ENCODE assay signal across 22 mouse cellular contexts in the genomic region with DNA sequence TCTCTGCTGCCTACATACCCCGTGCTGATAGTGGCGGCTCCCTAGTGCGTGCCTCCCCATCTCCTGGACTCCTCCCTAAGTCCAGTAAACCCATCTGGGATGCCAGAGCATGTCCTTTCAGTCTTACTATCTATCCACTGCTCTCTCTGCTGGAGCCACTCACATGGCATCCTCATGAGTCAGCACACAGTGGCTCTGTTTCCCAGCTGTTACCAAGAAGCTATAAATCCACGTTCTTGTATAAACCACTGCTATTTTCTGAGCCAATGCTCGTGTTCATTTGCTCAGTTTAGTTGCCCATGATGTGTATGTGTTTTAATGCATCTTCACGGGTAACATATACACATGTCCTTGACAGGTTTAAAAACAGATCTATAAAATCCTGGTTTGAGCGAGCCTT. TPM values are rescaled to one million over a fixed set of nuclear protein-coding genes. Genes with fewer than 3 reads are reported as not detected.
DNase-seq lines count a peak whose midpoint lies in the region; ATAC-seq and TF ChIP-seq lines count a peak whose summit lies in the region.
"Had no signal": no experiment of that assay in that cellular context is flagged by ENCODE, and none has a peak within 500 bp of the region (broad histone marks: within the 10 kb centered on the region; RNA-seq: fewer than 3 reads in every experiment).

No protein-coding gene starts in this region.

- H3K27me3 ChIP-seq in intestine, embryonic 15.5 days (replicated peaks), result no peaks in the 10 kb centered on the region
- H3K27me3 ChIP-seq in intestine, postnatal 0 days (replicated peaks; ENCODE audit: control insufficient read depth, insufficient read depth, low read length), result no peaks in the 10 kb centered on the region
- H3K27me3 ChIP-seq: forebrain, embryonic 13.5 days; liver, embryonic 13.5 days; neural tube, embryonic 15.5 days had no signal

- H3K9me3 ChIP-seq in intestine, embryonic 15.5 days, result no peaks in the 10 kb centered on the region
- no peaks in the 10 kb centered on the region for H3K9me3 ChIP-seq in intestine, postnatal 0 days (ENCODE audit: control insufficient read depth)
- H3K9me3 ChIP-seq: forebrain, embryonic 13.5 days; liver, embryonic 13.5 days; neural tube, embryonic 15.5 days had no signal

- peak; percentile 51; the same call in 1 of the 2 replicates for ATAC-seq in intestine, embryonic 15.5 days
- no peak for ATAC-seq in intestine, postnatal 0 days
- ATAC-seq: forebrain, embryonic 13.5 days; inflammation-experienced regulatory T-cells, adult 6 months had no signal

- no peak overlapping the region for H3K4me2 ChIP-seq in intestine, embryonic 15.5 days (replicated peaks)
- no peak overlapping the region for H3K4me2 ChIP-seq in intestine, postnatal 0 days (replicated peaks; ENCODE audit: low read depth)
- H3K4me2 ChIP-seq: forebrain, embryonic 13.5 days; hindbrain, embryonic 14.5 days; liver, embryonic 13.5 days; midbrain, embryonic 11.5 days; neural tube, embryonic 15.5 days had no signal

- DNase-seq in right cerebral cortex, adult 18-20 months, result peak; percentile 28
- DNase-seq in right cerebral cortex, postnatal 36 days (ENCODE audit: low spot score in 2 of 2), result no peak
- DNase-seq in brain, adult 2 months (ENCODE audit: low read depth, low spot score), result peak; percentile 67
- peak; percentile 18 for DNase-seq in yolk sac, embryonic 10.5 days (ENCODE audit: low spot score)
- no peak for DNase-seq in spleen, adult 18-20 months
- DNase-seq in heart, adult 8-10 months (ENCODE audit: low spot score), result no peak
- DNase-seq: adrenal gland, postnatal 14 days; cerebellum, adult 8-10 months; gastrocnemius, postnatal 36 days; heart, adult 2 months; heart, postnatal 4 days; kidney, adult 9 months; kidney, postnatal 4 days; liver, embryonic 13.5 days; lung, postnatal 10 days had no signal

- no peak for TF ChIP-seq CTCF in intestine, postnatal 0 days (IDR thresholded peaks at IDR 0.05; ENCODE audit: low read depth)

- H3K9ac ChIP-seq in intestine, embryonic 15.5 days, result no peak overlapping the region
- H3K9ac ChIP-seq in intestine, postnatal 0 days (ENCODE audit: low read depth, low read length), result no peak overlapping the region
- H3K9ac ChIP-seq: forebrain, embryonic 13.5 days; hindbrain, embryonic 14.5 days; liver, embryonic 13.5 days; neural tube, embryonic 15.5 days had no signal

- H3K27ac ChIP-seq in intestine, embryonic 15.5 days, result no peak overlapping the region
- no peak overlapping the region for H3K27ac ChIP-seq in intestine, postnatal 0 days (ENCODE audit: low read depth, low read length)
- H3K27ac ChIP-seq: forebrain, embryonic 13.5 days; heart, adult 2 months; hindbrain, embryonic 14.5 days; liver, embryonic 13.5 days; neural tube, embryonic 15.5 days had no signal

- no peak overlapping the region for H3K4me3 ChIP-seq in intestine, embryonic 15.5 days (replicated peaks)
- no peak overlapping the region for H3K4me3 ChIP-seq in intestine, postnatal 0 days (ENCODE audit: low read depth, low read length)
- H3K4me3 ChIP-seq: forebrain, embryonic 13.5 days; heart, adult 2 months; liver, embryonic 13.5 days; neural tube, embryonic 15.5 days had no signal

- WGBS in intestine, embryonic 15.5 days, result 51% methylated on average over 7 of the region's 7 CpGs
- 64% methylated on average over 7 of the region's 7 CpGs for WGBS in intestine, postnatal 0 days

- peaks cover 11% of the 10 kb centered on the region; the same call in 1 of the 2 replicates for H3K4me1 ChIP-seq in intestine, embryonic 15.5 days (replicated peaks)
- H3K4me1 ChIP-seq in intestine, postnatal 0 days (replicated peaks; ENCODE audit: control insufficient read depth, insufficient read depth, low read length), result peaks cover 4% of the 10 kb centered on the region; the same call in 1 of the 2 replicates
- H3K4me1 ChIP-seq: liver, embryonic 13.5 days; neural tube, embryonic 15.5 days had no signal

- no peaks in the 10 kb centered on the region for H3K36me3 ChIP-seq in intestine, embryonic 15.5 days
- no peaks in the 10 kb centered on the region for H3K36me3 ChIP-seq in intestine, postnatal 0 days (ENCODE audit: control insufficient read depth, insufficient read depth)
- H3K36me3 ChIP-seq: liver, embryonic 13.5 days; neural tube, embryonic 15.5 days had no signal

RNA-seq across cellular contexts. Expression of gene Nrap, which starts 22.1 kb away (rescaled TPM):
- 0.20 and 0.32 TPM in 2 replicates for polyA plus RNA-seq in intestine, embryonic 15.5 days (2015; fragmentation: Nextera tagmentation; extraction: Ambion mirVana)
- polyA plus RNA-seq in intestine, postnatal 0 days (2015; fragmentation: Nextera tagmentation; extraction: Ambion mirVana), result 0.22 TPM in 2 replicates
- total RNA-seq in heart, adult 8-10 months (2022), result 100 to 1,000 TPM; 392 to 561 (median 511) TPM
- polyA plus RNA-seq: inflammation-experienced regulatory T-cells, adult 6 months had no signal

RNA-seq across cellular contexts. Expression of gene Casp7, which starts 29.2 kb away (rescaled TPM):
- 35.5 and 37.1 TPM in 2 replicates for polyA plus RNA-seq in intestine, embryonic 15.5 days (2015; fragmentation: Nextera tagmentation; extraction: Ambion mirVana)
- 51.6 and 55.6 TPM in 2 replicates for polyA plus RNA-seq in intestine, postnatal 0 days (2015; fragmentation: Nextera tagmentation; extraction: Ambion mirVana)
- total RNA-seq in heart, adult 8-10 months (2022), result 10 to 100 TPM; 11.0 to 13.7 (median 12.3) TPM

Comparison
In these comparisons a context has a peak if more than half of its experiments do, and no peak if none do; other contexts are left out.
1. DNase-seq: peak in right cerebral cortex, adult 18-20 months (single experiment), brain, adult 2 months (single experiment) and yolk sac, embryonic 10.5 days (single experiment); none in right cerebral cortex, postnatal 36 days (0 of 2), spleen, adult 18-20 months (0 of 2) and heart, adult 8-10 months (single experiment).